Mouse (Mus musculus): ENCODE data around the gene Adamtsl3.

DNA sequence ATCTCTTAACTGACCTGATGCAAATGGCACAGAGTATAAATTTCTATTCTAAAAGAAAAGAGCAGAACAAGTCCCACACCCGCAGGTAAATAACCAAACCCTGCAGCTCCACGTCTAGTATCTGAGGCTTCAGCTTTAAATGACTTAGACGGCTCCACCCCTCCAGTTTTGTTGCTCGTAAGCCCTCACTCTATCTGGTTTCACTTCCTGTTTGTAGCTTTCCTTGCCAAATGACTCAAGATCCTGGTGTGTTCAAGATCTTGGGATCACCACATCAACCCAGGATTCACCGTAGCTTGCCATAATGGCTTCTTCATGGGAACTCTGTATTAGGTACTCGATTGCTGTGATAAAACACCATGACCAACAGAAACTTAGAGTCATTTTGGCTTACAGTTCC lies 4.6 kb upstream of the Adamtsl3 start:
- TF ChIP-seq EP300 (IDR thresholded peaks at IDR 0.05; ENCODE audit: insufficient read depth, low read depth, low read length) (no peak), CTCF (IDR thresholded peaks at IDR 0.05) (no peak), POLR2A (IDR thresholded peaks at IDR 0.05; ENCODE audit: insufficient read depth, low read depth, low read length) (no peak)

Data from heart, adult 2 months (tissue).